1 mouse cellular context compared by ENCODE assay signal in genomic region chr19:46317546-46317885, GRCm38 (mm10).
TF ChIP-seq lines count a peak whose summit lies in the region.

No protein-coding gene starts in this region.

TF ChIP-seq in ES-E14, 5 proteins besides CTCF, POLR2A, EP300 and RAD21 (continued from another document):
- no peak for TF ChIP-seq ZNF384 (IDR thresholded peaks at IDR 0.05; ENCODE audit: low read depth, low read length)
- TF ChIP-seq CHD2 (IDR thresholded peaks at IDR 0.05; ENCODE audit: low read depth, low read length) = no peak
